Mouse (Mus musculus): Measurements from ENCODE around the gene Rpl34.

- TF ChIP-seq CTCF (IDR thresholded peaks at IDR 0.05; ENCODE audit: extremely low read depth, insufficient read length, insufficient replicate concordance, low read depth, low read length), result peak; percentile 75; the same call in 1 of the 2 replicates
- TF ChIP-seq POLR2A (IDR thresholded peaks at IDR 0.05; ENCODE audit: low read depth, low read length), result no peak
These were observed 40.6 kb downstream of the Rpl34 start for GRCm38 (mm10) chr3:130689630-130690029.
